Mouse (Mus musculus): ENCODE measurements around the gene Plcb1. TPM values are rescaled to one million over a fixed set of nuclear protein-coding genes. Genes with fewer than 3 reads are reported as not detected.
A peak's percentile ranks its signal among the peaks of the same experiment; 100 is the strongest.

Gene Plcb1
- polyA plus RNA-seq, 1 experiment from 2014 or later: 16.2 TPM

- no peaks in the 10 kb centered on the region for H3K36me3 ChIP-seq
- no peak overlapping the region for H3K4me3 ChIP-seq
- no peak overlapping the region for H3K9ac ChIP-seq
- H3K27ac ChIP-seq: no peak overlapping the region
- no peaks in the 10 kb centered on the region for H3K4me1 ChIP-seq
- no peaks in the 10 kb centered on the region for H3K9me3 ChIP-seq
- no peak for ATAC-seq (ENCODE audit: borderline replicate concordance, extremely low read depth, low FRiP score, low TSS enrichment)
- WGBS: 93% methylated on average over 4 of the region's 4 CpGs
- H3K4me2 ChIP-seq: no peak overlapping the region
- H3K27me3 ChIP-seq: no peaks in the 10 kb centered on the region
Measured at GRCm38 (mm10) chr2:135106649-135107048, 320.8 kb downstream of the Plcb1 start.

DNA sequence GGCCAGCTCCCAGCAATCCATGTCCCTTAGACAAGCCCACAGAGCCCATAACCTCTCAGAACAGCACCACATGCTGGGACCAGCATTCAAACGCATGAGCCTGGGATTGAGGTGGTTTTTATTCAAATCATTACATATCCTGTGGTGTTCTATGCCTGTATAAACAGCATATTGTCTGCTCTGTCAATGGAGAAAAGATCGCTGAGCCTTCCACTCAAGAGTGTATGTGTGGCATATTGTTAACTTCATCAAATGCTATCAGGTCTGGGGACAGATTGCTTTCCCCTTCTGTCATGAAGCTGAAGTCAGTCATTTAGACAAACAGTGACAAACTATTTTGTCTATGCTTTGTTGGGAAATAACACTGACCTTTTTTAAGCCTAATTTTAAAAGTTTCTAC lies 322.7 kb downstream of the Plcb1 start:
- H3K4me1 ChIP-seq: no peaks in the 10 kb centered on the region
- H3K27me3 ChIP-seq: no peaks in the 10 kb centered on the region
- H3K4me2 ChIP-seq: no peak overlapping the region
- no peak overlapping the region for H3K4me3 ChIP-seq
- no peak overlapping the region for H3K9ac ChIP-seq
- H3K27ac ChIP-seq: no peak overlapping the region
- WGBS: 74% methylated on average over 2 of the region's 2 CpGs
- H3K9me3 ChIP-seq: no peaks in the 10 kb centered on the region
- H3K36me3 ChIP-seq: no peaks in the 10 kb centered on the region
- no peak for ATAC-seq (ENCODE audit: borderline replicate concordance, extremely low read depth, low FRiP score, low TSS enrichment)

- Histone ChIP-seq H3K9me3 (no peaks in the 10 kb centered on the region), H3K27me3 (no peaks in the 10 kb centered on the region), H3K4me2 (no peak overlapping the region), H3K27ac (no peak overlapping the region), H3K36me3 (no peaks in the 10 kb centered on the region), H3K4me1 (no peaks in the 10 kb centered on the region), H3K9ac (no peak overlapping the region), H3K4me3 (no peak overlapping the region)
- 87% methylated on average over 3 of the region's 3 CpGs for WGBS
- no peak for ATAC-seq (ENCODE audit: borderline replicate concordance, extremely low read depth, low FRiP score, low TSS enrichment)
Measured at GRCm38 (mm10) chr2:135114501-135115128, 328.7 kb downstream of the Plcb1 start.

GRCm38 (mm10) chr2:135123057-135123456 lies 337.2 kb downstream of the Plcb1 start:
- Histone ChIP-seq H3K9ac (no peak overlapping the region), H3K36me3 (no peaks in the 10 kb centered on the region), H3K9me3 (no peaks in the 10 kb centered on the region), H3K4me1 (no peaks in the 10 kb centered on the region), H3K4me3 (no peak overlapping the region), H3K27me3 (no peaks in the 10 kb centered on the region), H3K27ac (no peak overlapping the region), H3K4me2 (no peak overlapping the region)
- no peak for ATAC-seq (ENCODE audit: borderline replicate concordance, extremely low read depth, low FRiP score, low TSS enrichment)
- WGBS: 60% methylated on average over 4 of the region's 4 CpGs

- ATAC-seq (ENCODE audit: borderline replicate concordance, extremely low read depth, low FRiP score, low TSS enrichment): peak; percentile 89
- H3K9me3 ChIP-seq: no peaks in the 10 kb centered on the region
- 37% methylated on average over 4 of the region's 4 CpGs for WGBS
Measured at GRCm38 (mm10) chr2:135123695-135124343, 338.0 kb downstream of the Plcb1 start.

DNA sequence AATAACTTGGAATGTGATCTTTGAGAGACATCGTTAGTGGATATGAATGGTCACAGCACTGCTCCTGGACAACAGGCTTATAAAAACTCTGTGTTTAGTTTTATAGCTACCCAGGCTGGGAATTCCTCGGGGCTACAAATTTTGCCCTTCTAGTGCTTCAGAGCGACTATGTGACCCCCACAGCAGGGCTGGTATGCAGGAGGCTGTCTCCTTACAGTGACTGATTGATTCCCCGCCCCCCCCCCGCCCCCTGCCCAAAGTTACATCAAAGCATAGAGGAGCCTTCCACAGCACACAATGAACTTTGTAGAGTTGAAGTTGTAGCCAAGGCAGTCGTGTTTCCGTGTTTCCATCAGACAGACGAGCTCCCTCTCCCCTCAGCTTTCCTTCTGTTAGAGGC lies 354.7 kb downstream of the Plcb1 start:
- Histone ChIP-seq H3K4me3 (no peak overlapping the region), H3K27me3 (no peaks in the 10 kb centered on the region), H3K9ac (no peak overlapping the region), H3K36me3 (no peaks in the 10 kb centered on the region), H3K27ac (no peak overlapping the region), H3K4me2 (no peak overlapping the region), H3K9me3 (no peaks in the 10 kb centered on the region), H3K4me1 (peaks cover 12% of the 10 kb centered on the region)
- WGBS: 2% methylated on average over 8 of the region's 8 CpGs
- no peak for ATAC-seq (ENCODE audit: borderline replicate concordance, extremely low read depth, low FRiP score, low TSS enrichment)

More at GRCm38 (mm10) chr2:135123695-135124343, 338.0 kb downstream of the Plcb1 start:
- Histone ChIP-seq H3K27me3 (no peaks in the 10 kb centered on the region), H3K4me3 (no peak overlapping the region), H3K27ac (no peak overlapping the region; the same call in 1 of the 2 replicates), H3K4me2 (no peak overlapping the region), H3K36me3 (no peaks in the 10 kb centered on the region), H3K4me1 (no peaks in the 10 kb centered on the region), H3K9ac (no peak overlapping the region)

- Histone ChIP-seq H3K4me1 (peaks cover 10% of the 10 kb centered on the region), H3K4me3 (no peak overlapping the region), H3K36me3 (no peaks in the 10 kb centered on the region), H3K4me2 (no peak overlapping the region), H3K27me3 (no peaks in the 10 kb centered on the region), H3K9me3 (no peaks in the 10 kb centered on the region), H3K27ac (no peak overlapping the region), H3K9ac (no peak overlapping the region)
- ATAC-seq (ENCODE audit: borderline replicate concordance, extremely low read depth, low FRiP score, low TSS enrichment): no peak
- 68% methylated on average over 7 of the region's 7 CpGs for WGBS
Measured at GRCm38 (mm10) chr2:135152289-135152688, 366.4 kb downstream of the Plcb1 start.

DNA sequence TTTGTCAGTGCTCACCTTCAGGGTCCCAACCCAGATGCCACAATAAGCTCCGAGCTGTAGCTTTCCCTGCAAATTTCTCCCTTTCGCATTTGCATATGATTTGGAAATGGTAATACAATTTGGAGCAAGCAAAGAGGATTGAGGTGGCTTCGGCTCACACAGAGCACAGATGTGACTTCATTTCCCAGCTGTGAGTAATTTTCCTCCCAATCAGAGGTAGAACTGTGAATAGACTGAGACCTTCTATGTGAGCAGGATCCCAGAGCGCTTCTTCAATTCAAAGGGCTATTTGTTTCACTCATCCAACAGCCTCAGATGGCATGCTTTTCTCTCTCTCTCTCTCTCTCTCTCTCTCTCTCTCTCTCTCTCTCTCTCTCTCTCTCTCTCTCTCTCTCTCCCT lies 367.4 kb downstream of the Plcb1 start:
- H3K36me3 ChIP-seq: no peaks in the 10 kb centered on the region
- H3K4me1 ChIP-seq: peaks cover 10% of the 10 kb centered on the region
- 67% methylated on average over 4 of the region's 4 CpGs for WGBS
- no peak overlapping the region for H3K4me2 ChIP-seq
- ATAC-seq (ENCODE audit: borderline replicate concordance, extremely low read depth, low FRiP score, low TSS enrichment): no peak
- no peak overlapping the region for H3K4me3 ChIP-seq
- no peak overlapping the region for H3K27ac ChIP-seq
- no peaks in the 10 kb centered on the region for H3K27me3 ChIP-seq
- H3K9me3 ChIP-seq: no peaks in the 10 kb centered on the region
- no peak overlapping the region for H3K9ac ChIP-seq

DNA sequence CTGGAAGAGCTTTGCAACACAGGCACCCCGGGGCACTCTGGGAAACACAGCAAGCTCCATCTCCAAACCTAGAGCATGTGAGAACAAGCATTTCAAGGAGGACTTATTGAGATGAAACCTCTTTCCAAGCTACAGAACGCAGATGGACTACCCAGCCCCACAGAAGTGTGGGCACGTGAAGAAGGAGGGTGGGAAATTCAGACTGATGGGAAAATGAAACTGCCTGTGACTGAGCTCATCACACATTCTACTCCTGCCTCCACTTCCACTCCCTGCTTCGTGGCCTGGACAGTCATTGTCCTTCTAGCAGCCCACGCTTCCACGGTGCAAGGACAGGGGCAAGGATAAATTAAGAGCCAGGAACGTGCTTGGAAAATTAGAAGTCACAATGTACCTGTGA lies 370.2 kb downstream of the Plcb1 start:
- Histone ChIP-seq H3K36me3 (no peaks in the 10 kb centered on the region), H3K9ac (no peak overlapping the region), H3K4me3 (no peak overlapping the region), H3K4me1 (peaks cover 10% of the 10 kb centered on the region), H3K27me3 (no peaks in the 10 kb centered on the region), H3K27ac (no peak overlapping the region), H3K9me3 (no peaks in the 10 kb centered on the region), H3K4me2 (no peak overlapping the region)
- 79% methylated on average over 7 of the region's 7 CpGs for WGBS
- ATAC-seq (ENCODE audit: borderline replicate concordance, extremely low read depth, low FRiP score, low TSS enrichment): no peak

- Histone ChIP-seq H3K9ac (no peak overlapping the region), H3K27me3 (no peaks in the 10 kb centered on the region), H3K36me3 (no peaks in the 10 kb centered on the region), H3K27ac (no peak overlapping the region), H3K4me2 (no peak overlapping the region), H3K9me3 (no peaks in the 10 kb centered on the region), H3K4me3 (no peak overlapping the region), H3K4me1 (peaks cover 3% of the 10 kb centered on the region)
- WGBS: 95% methylated on average over 2 of the region's 2 CpGs
- ATAC-seq (ENCODE audit: borderline replicate concordance, extremely low read depth, low FRiP score, low TSS enrichment): no peak
Measured at GRCm38 (mm10) chr2:135157961-135158360, 372.1 kb downstream of the Plcb1 start.

GRCm38 (mm10) chr2:135161673-135162072 lies 375.8 kb downstream of the Plcb1 start:
- no peaks in the 10 kb centered on the region for H3K9me3 ChIP-seq
- H3K9ac ChIP-seq: no peak overlapping the region
- no peak overlapping the region for H3K4me2 ChIP-seq
- H3K4me1 ChIP-seq: no peaks in the 10 kb centered on the region
- no peak for ATAC-seq (ENCODE audit: borderline replicate concordance, extremely low read depth, low FRiP score, low TSS enrichment)
- no peaks in the 10 kb centered on the region for H3K36me3 ChIP-seq
- H3K27ac ChIP-seq: no peak overlapping the region
- 72% methylated on average over 4 of the region's 4 CpGs for WGBS
- no peaks in the 10 kb centered on the region for H3K27me3 ChIP-seq
- H3K4me3 ChIP-seq: no peak overlapping the region

GRCm38 (mm10) chr2:135165512-135165911 lies 379.6 kb downstream of the Plcb1 start:
- Histone ChIP-seq H3K4me2 (no peak overlapping the region), H3K9me3 (no peaks in the 10 kb centered on the region), H3K27me3 (no peaks in the 10 kb centered on the region), H3K27ac (no peak overlapping the region), H3K9ac (no peak overlapping the region), H3K36me3 (no peaks in the 10 kb centered on the region), H3K4me3 (no peak overlapping the region), H3K4me1 (no peaks in the 10 kb centered on the region)
- 30% methylated on average over 3 of the region's 3 CpGs for WGBS
- ATAC-seq (ENCODE audit: borderline replicate concordance, extremely low read depth, low FRiP score, low TSS enrichment): no peak

Measured in lung, embryonic 15.5 days (tissue).